Mouse (Mus musculus) limb, embryonic 12.5 days (tissue): ENCODE measurements at regions not wholly inside any gene's neighbourhood (a gene's known extent, or its start where the extent isn't known, plus 50 kb on each side); places are given as distances from the start of the nearest gene placed in this dataset.

Experiments
- ATAC-seq: fragments of 200-750 bp; cut with Nextera tagmentation; 2 replicates; pipeline ENCODE4 v1.8.0; 2017; ENCODE audit warnings: low read depth, moderate TSS enrichment; ENCODE audit not compliant: insufficient number of reproducible peaks, insufficient read depth, low FRiP score, low TSS enrichment
- H3K27ac ChIP-seq: fragments of 300-500 bp; sonication (generic); 2 replicates; pipeline ENCODE4 v1.5.1; 2016; ENCODE audit warnings: mild to moderate bottlenecking, moderate library complexity
- H3K27me3 ChIP-seq: fragments of 300-500 bp; sonication (generic); 2 replicates; pipeline ENCODE4 v1.6.1; 2016; ENCODE audit warnings: mild to moderate bottlenecking, moderate library complexity
- H3K36me3 ChIP-seq: fragments of 300-500 bp; sonication (generic); 2 replicates; pipeline ENCODE4 v1.6.1; 2016; ENCODE audit warnings: mild to moderate bottlenecking, moderate library complexity
- H3K4me1 ChIP-seq: fragments of 300-500 bp; sonication (generic); replicated peaks from 2 replicates; pipeline ENCODE4 v1.6.1; 2016
- H3K4me2 ChIP-seq: fragments of 300-500 bp; sonication (generic); 2 replicates; pipeline ENCODE4 v1.6.1; 2016; ENCODE audit warnings: mild to moderate bottlenecking, moderate library complexity
- H3K4me3 ChIP-seq: fragments of 300-500 bp; sonication (generic); replicated peaks from 2 replicates; pipeline ENCODE4 v1.5.1; 2016; ENCODE audit warnings: mild to moderate bottlenecking
- H3K9ac ChIP-seq: fragments of 300-500 bp; sonication (generic); replicated peaks from 2 replicates; pipeline ENCODE4 v1.6.1; 2016; ENCODE audit warnings: mild to moderate bottlenecking, moderate library complexity
- H3K9me3 ChIP-seq: fragments of 300-500 bp; sonication (generic); 2 replicates; pipeline ENCODE4 v1.6.1; 2016; ENCODE audit warnings: mild to moderate bottlenecking, moderate library complexity
- WGBS: fragments of 180-500 bp; shearing (Covaris S2); methylation state at CpG from one replicate; pipeline ENCODE4 v1.1.7; 2016; 5-methylcytosine and 5-hydroxymethylcytosine counted together

DNA sequence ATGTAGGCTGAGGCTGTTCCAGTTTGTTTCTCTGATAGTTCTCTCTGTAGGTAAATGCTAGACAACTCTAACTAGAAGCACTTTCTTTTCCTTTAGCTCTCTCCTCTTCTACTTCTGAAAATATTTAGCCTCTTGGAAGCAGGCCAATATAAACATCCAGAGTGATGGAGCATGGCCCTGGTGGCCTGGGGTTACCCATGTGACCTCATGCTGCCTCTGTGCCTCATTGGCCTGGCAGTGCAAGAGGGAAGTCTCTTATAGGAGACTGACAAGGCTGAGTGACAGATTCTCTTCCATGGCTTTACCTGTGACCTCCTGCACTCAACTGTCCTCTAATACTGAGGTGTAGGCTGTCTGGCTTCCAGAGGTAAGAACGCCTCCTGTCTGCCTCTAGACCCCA is 71.2 kb upstream of the Adamts9 start:
- H3K9me3 ChIP-seq: no peaks in the 10 kb centered on the region
- no peak overlapping the region for H3K4me2 ChIP-seq
- H3K27ac ChIP-seq: no peak overlapping the region
- H3K9ac ChIP-seq: no peak overlapping the region
- peaks cover 5% of the 10 kb centered on the region; the same call in 1 of the 2 replicates for H3K4me1 ChIP-seq
- ATAC-seq: no peak
- H3K4me3 ChIP-seq: no peak overlapping the region
- no peaks in the 10 kb centered on the region for H3K27me3 ChIP-seq
- WGBS: 93% methylated on average over 1 of the region's 1 CpGs
- H3K36me3 ChIP-seq: no peaks in the 10 kb centered on the region

DNA sequence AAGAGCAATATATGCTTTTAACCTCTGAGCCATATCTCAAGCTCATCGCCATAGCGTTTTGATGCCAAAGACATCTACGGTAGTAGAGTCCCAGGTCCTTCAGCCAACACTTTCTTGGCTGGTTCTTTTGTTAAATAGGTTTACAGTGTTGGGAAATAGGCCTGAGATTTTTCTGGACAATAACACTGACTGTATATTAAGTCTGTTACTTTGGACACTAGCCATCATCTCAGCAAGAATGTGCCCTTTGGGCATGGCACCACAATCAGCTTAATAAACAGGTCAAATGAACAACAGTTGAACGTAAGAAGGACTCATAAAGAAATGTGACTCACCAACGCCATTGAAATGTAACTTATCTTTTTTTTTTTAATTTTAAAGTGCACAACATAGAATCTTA is 68.6 kb upstream of the Adamts9 start:
- Histone ChIP-seq H3K4me1 (peaks cover 5% of the 10 kb centered on the region; the same call in 1 of the 2 replicates), H3K4me3 (no peak overlapping the region), H3K9me3 (no peaks in the 10 kb centered on the region), H3K4me2 (no peak overlapping the region), H3K36me3 (no peaks in the 10 kb centered on the region), H3K27me3 (no peaks in the 10 kb centered on the region), H3K27ac (no peak overlapping the region), H3K9ac (no peak overlapping the region)
- no peak for ATAC-seq
- WGBS: 85% methylated on average over 5 of the region's 5 CpGs

DNA sequence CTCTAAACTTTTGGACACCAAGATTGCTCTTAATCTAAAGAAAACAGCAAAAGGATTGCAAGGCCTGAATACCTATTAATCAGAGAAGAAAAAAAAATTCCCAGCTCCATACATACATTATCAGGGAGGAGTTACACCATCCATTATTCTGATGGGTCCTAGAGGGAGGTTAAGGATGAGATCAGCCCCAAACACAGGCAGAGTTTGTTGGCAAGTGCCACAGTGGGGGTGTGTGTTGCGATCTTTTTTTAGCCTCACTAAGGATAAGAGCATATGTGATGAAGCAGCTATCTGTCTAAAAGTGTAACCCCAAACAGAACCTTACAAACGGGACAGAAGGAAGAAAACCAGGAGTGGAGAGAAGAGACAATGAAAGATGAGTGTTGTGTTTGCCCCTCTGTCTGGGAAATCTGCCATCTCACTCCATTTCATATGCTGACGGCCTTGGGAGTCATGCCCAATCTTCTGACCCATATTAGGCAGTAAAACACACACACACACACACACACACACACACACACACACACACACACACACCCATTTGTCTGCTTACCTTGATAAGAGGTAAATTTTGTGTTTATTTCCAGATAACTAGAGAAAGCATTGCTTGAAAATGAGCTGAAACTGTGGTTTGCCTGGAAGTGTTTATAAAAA is 61.4 kb upstream of the Adamts9 start:
- no peaks in the 10 kb centered on the region for H3K4me1 ChIP-seq
- no peaks in the 10 kb centered on the region for H3K9me3 ChIP-seq
- no peak overlapping the region for H3K27ac ChIP-seq
- H3K36me3 ChIP-seq: no peaks in the 10 kb centered on the region
- WGBS: 83% methylated on average over 3 of the region's 3 CpGs
- ATAC-seq: no peak
- no peak overlapping the region for H3K9ac ChIP-seq
- H3K4me3 ChIP-seq: no peak overlapping the region
- no peaks in the 10 kb centered on the region for H3K27me3 ChIP-seq
- no peak overlapping the region for H3K4me2 ChIP-seq

DNA sequence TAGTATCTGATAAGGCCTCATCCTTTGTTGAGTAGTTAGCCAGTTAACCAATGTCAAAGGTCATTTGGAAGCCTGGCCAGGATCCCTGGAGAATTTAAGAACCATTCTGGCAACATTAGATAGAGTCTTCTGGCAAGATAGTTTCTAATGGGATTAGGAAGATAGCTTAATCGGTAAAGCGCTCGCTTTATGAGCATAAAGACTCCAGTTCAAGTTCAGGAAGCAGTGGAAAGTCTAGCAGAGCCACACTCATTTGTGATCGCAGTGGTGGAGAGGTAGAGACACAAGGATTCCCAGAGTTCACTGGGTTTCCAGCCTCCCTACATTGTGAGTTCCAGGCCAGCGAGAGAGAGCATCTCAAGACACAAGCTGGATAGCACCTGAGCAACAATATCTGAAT is 60.5 kb upstream of the Adamts9 start:
- H3K4me3 ChIP-seq: no peak overlapping the region
- H3K27ac ChIP-seq: no peak overlapping the region
- no peak overlapping the region for H3K9ac ChIP-seq
- no peaks in the 10 kb centered on the region for H3K4me1 ChIP-seq
- no peak overlapping the region for H3K4me2 ChIP-seq
- no peak for ATAC-seq
- no peaks in the 10 kb centered on the region for H3K27me3 ChIP-seq
- 95% methylated on average over 5 of the region's 5 CpGs for WGBS
- H3K9me3 ChIP-seq: no peaks in the 10 kb centered on the region
- no peaks in the 10 kb centered on the region for H3K36me3 ChIP-seq

DNA sequence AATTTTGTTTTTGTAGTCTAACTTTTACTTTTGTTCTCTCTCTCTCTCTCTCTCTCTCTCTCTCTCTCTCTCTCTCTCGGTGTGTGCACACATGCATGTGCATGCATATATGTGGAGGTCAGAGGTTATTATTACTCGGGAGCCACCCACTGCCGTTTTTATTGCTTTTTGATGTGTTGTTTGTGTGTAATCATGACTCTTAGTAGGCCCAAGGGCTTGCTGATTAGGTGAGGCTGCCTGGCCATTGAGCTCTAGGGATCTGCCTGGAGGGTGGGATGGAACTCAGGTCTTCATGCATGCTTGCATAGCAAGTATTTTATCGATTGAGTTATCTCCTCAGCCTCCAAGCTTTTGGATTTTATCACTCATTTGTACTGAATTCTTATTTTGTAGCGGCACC is 50.4 kb upstream of the Adamts9 start:
- Histone ChIP-seq H3K36me3 (no peaks in the 10 kb centered on the region), H3K27ac (no peak overlapping the region), H3K27me3 (no peaks in the 10 kb centered on the region), H3K4me1 (peaks cover 6% of the 10 kb centered on the region), H3K9me3 (no peaks in the 10 kb centered on the region), H3K4me2 (no peak overlapping the region), H3K4me3 (no peak overlapping the region), H3K9ac (no peak overlapping the region)
- no peak for ATAC-seq
- WGBS: 79% methylated on average over 5 of the region's 5 CpGs
